Mouse (Mus musculus): ENCODE measurements around the gene Gm49601. TPM values are rescaled to one million over a fixed set of nuclear protein-coding genes. Genes with fewer than 3 reads are reported as not detected.

Gm49601 gene
- polyA plus RNA-seq, 1 experiment from 2014 or later = 6.1 TPM

DNA sequence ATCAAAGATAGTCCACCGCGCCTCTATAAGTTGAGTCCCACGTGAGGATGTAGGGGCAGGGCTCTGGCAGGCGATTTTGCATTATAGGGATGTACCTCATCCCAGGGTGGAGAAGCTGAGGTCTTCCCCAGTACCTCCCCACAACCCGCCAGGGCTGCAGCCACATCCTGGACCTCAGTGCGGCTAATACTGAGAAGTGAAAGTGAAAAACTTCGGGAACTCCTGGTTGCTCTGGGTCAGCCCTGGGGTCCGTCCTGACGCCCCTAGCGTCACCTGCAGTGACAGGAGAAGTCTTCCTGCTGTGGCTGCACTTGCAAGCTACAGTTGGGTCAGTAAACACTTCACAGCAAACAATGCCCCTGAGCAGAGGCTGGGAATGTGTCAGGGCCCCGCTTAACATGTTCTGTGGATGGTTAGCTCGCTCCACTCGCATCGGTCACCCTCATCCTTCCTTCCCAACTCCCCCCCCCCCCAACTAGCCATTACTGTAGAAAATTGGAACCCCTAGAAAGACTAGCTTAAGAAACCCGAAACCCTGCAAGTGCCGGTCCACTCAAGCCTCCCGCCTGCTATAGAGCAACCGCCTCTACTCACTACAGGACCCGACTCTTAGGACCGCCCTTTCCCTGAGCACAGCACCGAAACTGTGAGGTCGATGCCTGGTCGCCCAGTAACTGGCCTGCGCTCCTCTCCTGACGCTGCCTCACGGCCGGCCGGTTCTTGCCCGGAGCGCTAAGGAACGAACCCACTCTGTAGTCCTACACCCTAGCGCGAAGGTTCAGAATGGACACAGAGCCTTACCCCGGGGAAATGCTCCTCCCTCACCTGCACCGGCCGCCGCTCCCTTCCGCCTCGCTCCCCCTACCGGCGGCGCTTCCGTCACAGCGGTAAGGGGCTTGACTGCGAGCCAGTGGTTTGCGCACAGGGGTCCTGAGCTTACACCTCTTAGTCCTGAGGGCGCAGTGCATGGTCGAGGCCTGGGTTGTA, 36.1 kb downstream of the Gm49601 start, which contains the start of gene Tbx1:
Gene Tbx1, minus strand, starts transcription at position 868 of the 987 bp plus-strand sequence.
- in situ Hi-C loops (cut with MboI; ENCODE audit: low pct_unique_long_range_greater_than_20kb) = no loop called here
- ChIA-PET POLR2A (no interaction called here), CTCF (no interaction called here)
- no peak for ATAC-seq
- TF ChIP-seq CTCF (IDR thresholded peaks at IDR 0.05) = no peak
- peaks cover 36% of the 10 kb centered on the region for H3K27me3 ChIP-seq
- no peak for DNase-seq (ENCODE audit: low read depth, low spot score)

- POLR2A ChIA-PET = no interaction called here
- CTCF ChIA-PET = no interaction called here
- no peak for ATAC-seq
- peaks cover 36% of the 10 kb centered on the region for H3K27me3 ChIP-seq
- DNase-seq (ENCODE audit: low read depth, low spot score) = no peak
- in situ Hi-C loops (cut with MboI; ENCODE audit: low pct_unique_long_range_greater_than_20kb) = no loop called here
- TF ChIP-seq CTCF (IDR thresholded peaks at IDR 0.05) = no peak
Observed at GRCm38 (mm10) chr16:18589080-18589621, 37.1 kb downstream of the Gm49601 start.

- ATAC-seq (no peak), DNase-seq (ENCODE audit: low read depth, low spot score) (no peak)
- peaks cover 36% of the 10 kb centered on the region for H3K27me3 ChIP-seq
- in situ Hi-C loops (cut with MboI; ENCODE audit: low pct_unique_long_range_greater_than_20kb) = no loop called here
- CTCF ChIA-PET = no interaction called here
- no peak for TF ChIP-seq CTCF (IDR thresholded peaks at IDR 0.05)
- POLR2A ChIA-PET = no interaction called here
Observed at GRCm38 (mm10) chr16:18588738-18589055, 37.5 kb downstream of the Gm49601 start.

GRCm38 (mm10) chr16:18587847-18588737, 38.1 kb downstream of the Gm49601 start:
- peaks cover 35% of the 10 kb centered on the region for H3K27me3 ChIP-seq
- no peak for TF ChIP-seq CTCF (IDR thresholded peaks at IDR 0.05)
- DNase-seq (ENCODE audit: low read depth, low spot score) = no peak
- CTCF ChIA-PET = no interaction called here
- in situ Hi-C loops (cut with MboI; ENCODE audit: low pct_unique_long_range_greater_than_20kb) = no loop called here
- ATAC-seq = no peak
- POLR2A ChIA-PET = no interaction called here

DNA sequence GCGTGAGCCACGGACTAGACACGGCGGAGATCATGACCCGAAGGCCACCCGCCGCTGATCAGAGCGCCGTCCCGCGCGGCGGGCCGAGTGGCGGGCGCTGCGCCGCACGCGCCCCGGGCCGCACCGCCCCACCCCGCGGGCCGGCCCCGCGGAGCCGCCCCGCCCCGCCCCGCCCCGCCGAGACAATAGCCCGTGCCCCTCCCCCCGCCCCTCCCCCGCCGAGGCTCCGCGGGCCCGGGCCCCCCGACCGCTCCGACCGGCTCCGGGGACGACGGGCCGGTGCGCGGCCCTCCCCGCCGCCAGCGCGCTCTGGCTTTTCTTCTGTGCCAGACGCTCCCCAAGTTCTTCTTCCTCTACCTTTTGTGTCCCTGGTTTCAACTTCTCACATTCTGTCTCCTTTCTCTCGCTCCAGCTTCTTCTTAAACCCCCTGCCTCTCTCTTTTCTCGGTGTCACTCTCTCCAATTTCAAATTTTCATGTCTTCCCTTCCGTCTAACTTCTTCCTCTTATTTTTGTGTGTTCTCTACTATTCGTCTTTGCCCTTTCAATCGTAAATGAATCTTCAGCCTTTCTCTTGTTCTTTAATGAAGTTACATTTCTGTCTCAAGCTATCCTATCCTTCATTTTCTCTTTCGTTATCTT, 39.2 kb downstream of the Gm49601 start:
- DNase-seq (ENCODE audit: low read depth, low spot score) = no peak
- peaks cover 40% of the 10 kb centered on the region for H3K27me3 ChIP-seq
- TF ChIP-seq CTCF (IDR thresholded peaks at IDR 0.05) = no peak
- no peak for ATAC-seq
- in situ Hi-C loops (cut with MboI; ENCODE audit: low pct_unique_long_range_greater_than_20kb) = no loop called here
- ChIA-PET CTCF (no interaction called here), POLR2A (no interaction called here)

- no peak for ATAC-seq
- DNase-seq (ENCODE audit: low read depth, low spot score) = no peak
- in situ Hi-C loops (cut with MboI; ENCODE audit: low pct_unique_long_range_greater_than_20kb) = no loop called here
- CTCF ChIA-PET = no interaction called here
- TF ChIP-seq CTCF (IDR thresholded peaks at IDR 0.05) = no peak
- H3K27me3 ChIP-seq = peaks cover 38% of the 10 kb centered on the region
- POLR2A ChIA-PET = no interaction called here
Observed at GRCm38 (mm10) chr16:18586076-18586905, 39.9 kb downstream of the Gm49601 start.

GRCm38 (mm10) chr16:18585676-18586075, 40.6 kb downstream of the Gm49601 start:
- no peak for TF ChIP-seq CTCF (IDR thresholded peaks at IDR 0.05)
- ChIA-PET CTCF (no interaction called here), POLR2A (no interaction called here)
- ATAC-seq (no peak), DNase-seq (ENCODE audit: low read depth, low spot score) (no peak)
- peaks cover 38% of the 10 kb centered on the region for H3K27me3 ChIP-seq
- in situ Hi-C loops (cut with MboI; ENCODE audit: low pct_unique_long_range_greater_than_20kb) = no loop called here

DNA sequence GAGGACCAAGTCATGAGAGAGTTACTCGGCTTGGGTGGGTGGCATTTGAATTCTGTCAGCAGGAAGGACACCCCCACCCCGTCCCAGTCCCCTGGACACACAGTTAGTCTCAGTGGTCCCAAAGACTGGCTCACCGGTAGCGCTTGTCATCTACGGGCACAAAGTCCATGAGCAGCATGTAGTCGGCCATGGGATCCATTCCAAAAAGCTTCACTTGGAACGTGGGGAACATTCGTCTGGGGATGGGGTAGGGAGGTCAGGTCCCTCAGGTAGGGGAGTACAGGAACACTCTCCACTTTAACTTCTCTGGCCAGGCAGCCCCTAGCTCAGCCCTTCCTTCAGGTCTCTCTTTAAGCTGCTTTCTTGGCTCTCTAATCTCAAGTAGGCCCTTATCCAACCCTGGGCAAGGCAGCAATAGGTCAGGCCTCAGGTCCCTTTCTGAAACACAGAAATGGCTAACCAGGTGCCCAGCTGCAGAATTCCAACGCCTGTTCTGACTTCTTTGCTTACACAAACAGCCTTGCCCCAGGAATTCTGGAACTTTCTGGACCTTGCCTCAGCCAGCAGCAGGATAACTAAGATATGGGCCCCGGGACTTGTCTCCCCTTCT, 41.2 kb downstream of the Gm49601 start:
- POLR2A ChIA-PET = no interaction called here
- no peak for TF ChIP-seq CTCF (IDR thresholded peaks at IDR 0.05)
- CTCF ChIA-PET = interaction anchor here (1.6 kb wide), 1 partner anchor 12 kb away, joined by 3 read pairs; no protein-coding TSS in a partner anchor

DNA sequence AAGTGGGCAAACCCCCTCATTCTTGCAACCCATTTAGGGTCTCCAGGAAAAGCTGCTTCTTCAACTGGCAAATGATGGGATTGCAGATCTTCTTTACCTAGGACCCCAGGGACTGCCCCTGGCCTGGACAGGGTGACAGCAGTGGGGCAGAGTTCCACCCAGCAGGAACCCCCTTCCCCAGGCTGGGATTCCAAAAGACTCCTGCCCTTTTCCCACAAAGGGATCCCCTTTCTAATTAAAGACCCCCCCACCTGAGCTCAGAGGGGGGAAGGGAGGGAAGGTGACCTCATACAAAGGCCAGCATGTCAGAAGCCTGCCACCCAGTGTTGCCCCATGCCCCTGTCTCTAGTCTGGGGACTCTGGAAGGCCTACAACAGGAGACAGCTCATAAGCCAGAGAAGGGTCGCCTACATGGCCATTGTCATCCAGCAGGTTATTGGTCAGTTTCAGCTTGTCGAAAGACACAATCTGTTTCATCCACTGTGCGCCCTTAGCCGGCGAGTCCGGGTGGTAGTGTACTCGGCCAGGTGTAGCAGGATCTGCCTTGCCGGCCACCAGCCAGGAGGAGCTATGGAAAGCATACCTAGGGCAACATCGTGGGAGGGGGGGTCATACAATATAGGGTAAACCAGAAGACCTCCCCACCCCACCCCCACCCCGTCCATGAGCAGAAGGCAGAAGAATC, 42.4 kb downstream of the Gm49601 start:
- TF ChIP-seq CTCF (IDR thresholded peaks at IDR 0.05) = no peak
- CTCF ChIA-PET = interaction anchor here (0.7 to 1.6 kb wide), 2 partner anchors 13 to 20 kb away, joined by 3 read pairs; no protein-coding TSS in a partner anchor
- DNase-seq (ENCODE audit: low read depth, low spot score) = no peak
- in situ Hi-C loops (cut with MboI; ENCODE audit: low pct_unique_long_range_greater_than_20kb) = no loop called here
- ATAC-seq = no peak
- POLR2A ChIA-PET = no interaction called here
- H3K27me3 ChIP-seq = peaks cover 38% of the 10 kb centered on the region

More for the DNA sequence above, 41.2 kb downstream of the Gm49601 start:
- no peak for ATAC-seq
- no peak for DNase-seq (ENCODE audit: low read depth, low spot score)
- in situ Hi-C loops (cut with MboI; ENCODE audit: low pct_unique_long_range_greater_than_20kb) = no loop called here
- peaks cover 38% of the 10 kb centered on the region for H3K27me3 ChIP-seq

Measured in Patski (cell line).